Mouse (Mus musculus) testis, adult 2 months (tissue): ENCODE measurements around the gene Galnt10. TPM values are rescaled to one million over a fixed set of nuclear protein-coding genes. Genes with fewer than 3 reads are reported as not detected.

Experiments used
- H3K27ac ChIP-seq: fragments of 200-500 bp; 2 replicates; pipeline ENCODE4 v1.5.1; 2012; ENCODE audit warnings: low read depth, low read length; ENCODE audit not compliant: control insufficient read depth, insufficient read depth
- H3K27me3 ChIP-seq: fragments of 200-500 bp; 2 replicates; pipeline ENCODE4 v1.6.1; 2012; ENCODE audit warnings: mild to moderate bottlenecking, low read length, moderate library complexity; ENCODE audit not compliant: control insufficient read depth, insufficient read depth
- H3K36me3 ChIP-seq: fragments of 200-500 bp; 2 replicates; pipeline ENCODE4 v1.6.1; 2012; ENCODE audit warnings: mild to moderate bottlenecking, low read length; ENCODE audit not compliant: control insufficient read depth, insufficient read depth
- H3K4me1 ChIP-seq: fragments of 200-500 bp; 2 replicates; pipeline ENCODE4 v1.6.1; 2012; ENCODE audit warnings: low read length; ENCODE audit not compliant: control insufficient read depth, insufficient read depth
- H3K4me3 ChIP-seq: fragments of 200-500 bp; 2 replicates; pipeline ENCODE4 v1.5.1; 2012; ENCODE audit warnings: low read depth, mild to moderate bottlenecking, low read length, moderate library complexity, mixed read lengths; ENCODE audit not compliant: control insufficient read depth
- CTCF ChIP-seq: fragments of 200-500 bp; IDR thresholded peaks from 2 replicates; pipeline ENCODE4 v1.5.1; 2012; ENCODE audit warnings: low read depth, mild to moderate bottlenecking, inconsistent platforms, low read length, moderate library complexity; ENCODE audit not compliant: control insufficient read depth, insufficient read depth, insufficient replicate concordance
- POLR2A ChIP-seq: fragments of 200-500 bp; IDR thresholded peaks from 2 replicates; pipeline ENCODE4 v1.6.1; 2012; ENCODE audit warnings: low read depth, mild to moderate bottlenecking, inconsistent platforms, low read length, moderate library complexity; ENCODE audit not compliant: control insufficient read depth
- polyA plus RNA-seq: library from polyadenylated mRNA; depleted of rRNA; stranded (reverse); fragments of >200 nt; gene quantifications from 2 replicates; pipeline ENCODE4 v1.2.3, GENCODE M21; 2012

The Galnt10 gene
- polyA plus RNA-seq, 1 experiment, result 25.9 TPM

- Histone ChIP-seq H3K4me1 (no peaks in the 10 kb centered on the region), H3K27me3 (no peaks in the 10 kb centered on the region), H3K27ac (no peak overlapping the region), H3K4me3 (no peak overlapping the region), H3K36me3 (no peaks in the 10 kb centered on the region)
- TF ChIP-seq CTCF (no peak), POLR2A (no peak)
Measured at GRCm38 (mm10) chr11:57727303-57727969, 82.2 kb downstream of the Galnt10 start.

GRCm38 (mm10) chr11:57732410-57733281 lies 87.4 kb downstream of the Galnt10 start:
- Histone ChIP-seq H3K27ac (no peak overlapping the region), H3K4me1 (no peaks in the 10 kb centered on the region), H3K36me3 (no peaks in the 10 kb centered on the region), H3K4me3 (no peak overlapping the region), H3K27me3 (no peaks in the 10 kb centered on the region)
- no peak for TF ChIP-seq POLR2A

- Histone ChIP-seq H3K4me3 (no peak overlapping the region), H3K4me1 (no peaks in the 10 kb centered on the region), H3K36me3 (no peaks in the 10 kb centered on the region), H3K27me3 (no peaks in the 10 kb centered on the region), H3K27ac (no peak overlapping the region)
- no peak for TF ChIP-seq POLR2A
- TF ChIP-seq CTCF, result peak; percentile 80; the same call in 1 of the 2 replicates
Measured at GRCm38 (mm10) chr11:57747294-57748080, 102.2 kb downstream of the Galnt10 start.

- Histone ChIP-seq H3K4me1 (no peaks in the 10 kb centered on the region), H3K27ac (no peak overlapping the region), H3K4me3 (no peak overlapping the region), H3K36me3 (no peaks in the 10 kb centered on the region), H3K27me3 (no peaks in the 10 kb centered on the region)
- no peak for TF ChIP-seq POLR2A
- TF ChIP-seq CTCF, result no peak
Measured at GRCm38 (mm10) chr11:57753538-57754203, 108.4 kb downstream of the Galnt10 start.

DNA sequence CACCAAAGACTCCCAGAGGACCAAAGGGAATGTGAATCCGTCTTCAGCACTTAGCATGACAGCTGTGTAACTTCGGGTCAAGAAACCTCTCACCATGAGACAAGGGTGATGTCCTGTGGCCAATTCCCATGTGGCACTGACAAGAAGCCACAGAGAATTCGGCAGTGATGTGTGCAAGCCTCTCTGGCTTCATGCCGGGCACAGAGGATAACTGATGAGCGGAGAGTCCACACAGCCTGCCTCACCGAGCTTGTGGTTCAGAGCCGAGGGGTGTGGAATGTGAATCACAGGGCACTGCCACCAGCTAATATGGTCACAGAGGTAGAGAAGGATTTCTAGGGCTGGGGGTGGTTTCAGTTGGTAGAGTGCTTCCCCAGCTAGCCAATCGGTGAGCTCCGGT lies 113.4 kb downstream of the Galnt10 start:
- no peak for TF ChIP-seq POLR2A
- no peak for TF ChIP-seq CTCF
- no peaks in the 10 kb centered on the region for H3K27me3 ChIP-seq
- no peak overlapping the region for H3K4me3 ChIP-seq
- no peaks in the 10 kb centered on the region for H3K36me3 ChIP-seq
- no peaks in the 10 kb centered on the region for H3K4me1 ChIP-seq
- no peak overlapping the region for H3K27ac ChIP-seq

- Histone ChIP-seq H3K4me1 (no peaks in the 10 kb centered on the region), H3K36me3 (no peaks in the 10 kb centered on the region), H3K27me3 (no peaks in the 10 kb centered on the region), H3K4me3 (no peak overlapping the region), H3K27ac (no peak overlapping the region)
- TF ChIP-seq POLR2A, result no peak
- TF ChIP-seq CTCF, result no peak
Measured at GRCm38 (mm10) chr11:57760509-57761058, 115.3 kb downstream of the Galnt10 start.

DNA sequence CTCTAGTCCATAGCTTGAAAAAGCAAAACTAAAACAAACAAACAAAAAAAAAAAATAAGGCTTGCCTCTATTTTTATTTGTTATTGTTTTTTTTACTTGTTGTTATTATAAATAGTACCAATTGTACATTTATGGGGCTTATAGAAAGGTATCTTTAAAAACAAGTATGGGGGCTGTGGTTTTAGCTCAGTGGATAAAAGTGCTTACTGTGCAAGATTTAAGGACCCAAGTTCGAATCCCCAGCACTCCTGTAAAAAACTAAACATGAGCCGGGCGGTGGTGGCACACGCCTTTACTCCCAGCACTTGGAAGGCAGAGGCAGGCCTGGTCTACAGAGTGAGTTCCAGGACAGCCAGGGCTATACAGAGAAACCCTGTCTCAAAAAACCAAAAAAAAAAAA lies 116.1 kb downstream of the Galnt10 start:
- Histone ChIP-seq H3K27ac (no peak overlapping the region), H3K4me1 (no peaks in the 10 kb centered on the region), H3K27me3 (no peaks in the 10 kb centered on the region), H3K36me3 (no peaks in the 10 kb centered on the region), H3K4me3 (no peak overlapping the region)
- no peak for TF ChIP-seq CTCF
- TF ChIP-seq POLR2A, result no peak
